Mouse (Mus musculus): ENCODE measurements around the gene Slc25a16.

Slc25a16 gene

GRCm38 (mm10) chr10:62993991-62994390, 73.6 kb downstream of the Slc25a16 start:
- CTCF ChIA-PET: no interaction called here

All from spleen, embryonic (tissue).